Mouse (Mus musculus): ENCODE measurements around the gene Mccc1. TPM values are rescaled to one million over a fixed set of nuclear protein-coding genes. Genes with fewer than 3 reads are reported as not detected.

The Mccc1 gene
- total and polyA plus RNA-seq, 3 experiments = 10.0 to 30.0 (median 13.4) TPM

DNA sequence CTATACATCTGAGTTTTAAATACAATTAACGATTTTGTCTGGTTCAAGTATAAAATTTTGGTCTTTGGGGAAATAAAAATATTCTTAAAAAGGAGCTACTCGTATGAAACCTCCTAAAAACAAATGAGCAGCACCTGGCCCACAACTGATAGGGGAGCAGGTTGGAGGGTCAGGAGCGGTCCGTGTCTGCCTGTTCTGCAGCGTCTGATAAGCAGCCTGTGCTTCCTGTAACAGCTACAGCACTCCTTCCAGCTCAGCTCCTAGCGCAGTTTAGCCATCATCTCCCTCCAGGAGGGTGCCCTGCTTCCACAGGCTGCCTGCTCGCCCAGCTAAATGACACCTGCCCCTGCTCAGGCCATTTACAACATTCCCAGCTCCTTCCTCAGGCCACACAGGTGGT is 77.0 kb downstream of the Mccc1 start:
- no peak overlapping the region for H3K4me3 ChIP-seq (replicated peaks in 1 of 3; ENCODE audit: low read depth in 2 of 3, low read length in 2 of 3, poor library complexity in 1 of 3)
- peaks cover 0 to 36% of the 10 kb centered on the region in 2 experiments for H3K36me3 ChIP-seq (replicated peaks in 1 of 2; ENCODE audit: control insufficient read depth in 1 of 2, insufficient read depth in 1 of 2, low read length in 1 of 2)
- DNase-seq (ENCODE audit: extremely low read depth) = no peak
- no peak overlapping the region for H3K27ac ChIP-seq (ENCODE audit: insufficient read depth, low read depth)
- TF ChIP-seq CTCF (conservative IDR thresholded peaks at IDR 0.05 in 1 of 2, IDR thresholded peaks at IDR 0.05 in 1 of 2; ENCODE audit: low read depth in 2 of 2, low read length in 2 of 2) (no peak), HCFC1 (IDR thresholded peaks at IDR 0.05; ENCODE audit: low read depth, low read length) (no peak), E2F4 (IDR thresholded peaks at IDR 0.05; ENCODE audit: insufficient replicate concordance, low read depth, low read length) (no peak), UBTF (IDR thresholded peaks at IDR 0.05; ENCODE audit: low read depth, low read length) (no peak), ZNF384 (IDR thresholded peaks at IDR 0.05; ENCODE audit: low read depth, low read length) (no peak), CHD1 (IDR thresholded peaks at IDR 0.05; ENCODE audit: low read depth, low read length) (no peak), IRF4 (IDR thresholded peaks at IDR 0.05; ENCODE audit: low read depth, low read length) (no peak), BHLHE40 (IDR thresholded peaks at IDR 0.05; ENCODE audit: low read depth, low read length) (no peak), EP300 (IDR thresholded peaks at IDR 0.05; ENCODE audit: low read length) (no peak), MYC (IDR thresholded peaks at IDR 0.05; ENCODE audit: low read depth, low read length) (no peak), MEF2A (IDR thresholded peaks at IDR 0.05; ENCODE audit: borderline replicate concordance, low read depth, low read length) (no peak), MAX (IDR thresholded peaks at IDR 0.05; ENCODE audit: low read length) (no peak), ZMIZ1 (IDR thresholded peaks at IDR 0.05; ENCODE audit: low read depth, low read length) (no peak), RAD21 (IDR thresholded peaks at IDR 0.05; ENCODE audit: low read depth, low read length) (no peak), RCOR1 (conservative IDR thresholded peaks at IDR 0.05; ENCODE audit: low read depth, low read length) (no peak), PAX5 (IDR thresholded peaks at IDR 0.05; ENCODE audit: low read length) (no peak)
- peaks cover 0 to 59% of the 10 kb centered on the region in 2 experiments; a peak in 3 of 4 replicates for H3K4me1 ChIP-seq (ENCODE audit: control insufficient read depth in 1 of 2, insufficient read depth in 2 of 2)
- in situ Hi-C loops (cut with MboI; ENCODE audit: low pct_ligation_motif_present, low pct_unique_long_range_greater_than_20kb, low sequenced_read_pairs) = no loop called here
- peaks cover 33% of the 10 kb centered on the region for H3K79me2 ChIP-seq (replicated peaks; ENCODE audit: control insufficient read depth, extremely low read depth, insufficient read depth, poor library complexity, severe bottlenecking)
- dilution Hi-C loops (cut with MboI; ENCODE audit: extremely low pct_ligation_motif_present, extremely low pct_unique_long_range_greater_than_20kb, low sequenced_read_pairs) = no loop called here
- no peaks in the 10 kb centered on the region for H3K27me3 ChIP-seq (replicated peaks)
- no peak overlapping the region for H3K9ac ChIP-seq (ENCODE audit: insufficient read depth, low read depth)
- no peaks in the 10 kb centered on the region for H3K9me3 ChIP-seq (replicated peaks; ENCODE audit: low read length)
- no peak overlapping the region for H3K4me2 ChIP-seq (ENCODE audit: insufficient read depth, low read depth, poor library complexity, severe bottlenecking)

GRCm38 (mm10) chr3:35922522-35922921 is 78.0 kb downstream of the Mccc1 start:
- in situ Hi-C loops (cut with MboI; ENCODE audit: low pct_ligation_motif_present, low pct_unique_long_range_greater_than_20kb, low sequenced_read_pairs) (no loop called here), dilution Hi-C loops (cut with MboI; ENCODE audit: extremely low pct_ligation_motif_present, extremely low pct_unique_long_range_greater_than_20kb, low sequenced_read_pairs) (no loop called here)
- Histone ChIP-seq H3K4me1 (ENCODE audit: control insufficient read depth in 1 of 2, insufficient read depth in 2 of 2) (peaks cover 0 to 54% of the 10 kb centered on the region in 2 experiments; a peak in 3 of 4 replicates), H3K4me2 (ENCODE audit: insufficient read depth, low read depth, poor library complexity, severe bottlenecking) (no peak overlapping the region), H3K9ac (ENCODE audit: insufficient read depth, low read depth) (no peak overlapping the region), H3K27me3 (replicated peaks) (no peaks in the 10 kb centered on the region), H3K9me3 (replicated peaks; ENCODE audit: low read length) (no peaks in the 10 kb centered on the region), H3K36me3 (replicated peaks in 1 of 2; ENCODE audit: control insufficient read depth in 1 of 2, insufficient read depth in 1 of 2, low read length in 1 of 2) (peaks cover 4 to 45% of the 10 kb centered on the region in 2 experiments), H3K79me2 (replicated peaks; ENCODE audit: control insufficient read depth, extremely low read depth, insufficient read depth, poor library complexity, severe bottlenecking) (peaks cover 28% of the 10 kb centered on the region), H3K27ac (ENCODE audit: insufficient read depth, low read depth) (no peak overlapping the region), H3K4me3 (replicated peaks in 1 of 3; ENCODE audit: low read depth in 2 of 3, low read length in 2 of 3, poor library complexity in 1 of 3) (no peak overlapping the region)
- TF ChIP-seq MEF2A (IDR thresholded peaks at IDR 0.05; ENCODE audit: borderline replicate concordance, low read depth, low read length) (no peak), ZMIZ1 (IDR thresholded peaks at IDR 0.05; ENCODE audit: low read depth, low read length) (no peak)
- no peak for DNase-seq (ENCODE audit: extremely low read depth)
